Mouse (Mus musculus): ENCODE data around the gene Btf3. TPM values are rescaled to one million over a fixed set of nuclear protein-coding genes. Genes with fewer than 3 reads are reported as not detected.

Btf3 gene
- total RNA-seq (2023): 412 to 433 TPM (median 421 TPM) in 4 replicates

DNA sequence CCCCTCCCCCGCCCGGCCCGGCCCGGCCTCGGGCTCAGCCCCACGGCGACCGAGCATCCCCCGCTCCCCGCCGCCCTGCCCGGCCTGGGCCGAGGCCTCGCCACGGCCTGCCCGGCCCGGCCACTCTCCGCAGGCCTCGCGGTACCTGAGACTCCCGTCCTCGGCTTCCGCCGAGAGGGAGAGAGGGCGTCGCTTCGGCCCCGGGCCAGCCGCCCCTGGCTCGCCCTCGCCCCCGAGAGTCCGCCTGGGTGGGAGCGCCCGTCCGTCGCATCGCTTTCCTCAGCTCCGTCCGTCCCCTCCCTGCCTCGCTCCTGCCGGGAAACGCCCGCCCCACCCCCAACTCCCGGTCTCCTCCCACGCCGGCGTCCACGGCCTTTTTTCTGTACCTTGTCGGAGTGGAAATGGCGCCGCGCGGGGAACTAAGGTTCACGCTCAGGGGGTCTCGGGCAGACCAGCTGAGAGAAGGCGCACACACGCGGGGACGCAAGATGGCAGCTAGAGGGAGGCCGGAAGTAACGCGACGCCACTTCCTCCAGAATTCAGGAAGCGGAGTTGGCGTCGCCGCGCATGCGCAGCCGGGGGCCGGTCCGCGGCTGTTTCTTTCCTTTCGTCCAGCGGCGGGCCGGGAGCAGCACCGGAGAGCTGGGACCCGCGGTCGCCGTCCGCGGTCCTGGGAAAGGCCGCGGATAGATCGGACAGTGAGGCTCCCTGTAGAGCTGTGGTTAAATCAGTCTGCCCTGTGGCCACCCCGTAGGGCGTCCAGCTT is at the start of gene Btf3:
Gene Btf3 (minus strand): TSS at position 527 of the 766 bp plus-strand sequence.

GRCm38 (mm10) chr13:98354090-98354801 is 37.4 kb upstream of the Btf3 start, which contains the start of gene Foxd1:
Foxd1 (plus strand) TSS chr13:98354242.

GRCm38 (mm10) chr13:98279686-98280085 is 37.1 kb downstream of the Btf3 start, which contains the start of gene Gm21976:
Gm21976 (plus strand) TSS chr13:98279887.

GRCm38 (mm10) chr13:98262636-98263457 is 54.0 kb downstream of the Btf3 start, which contains the start of the genes Utp15 and Ankra2:
Utp15 (minus strand) TSS chr13:98263041.
Ankra2 (plus strand) TSS chr13:98263074.

Other genes with a start within 250 kb of the Btf3 start
- not detected in 4 replicates for gene Arhgef28, start 110.6 kb downstream of the Btf3 start, total RNA-seq (2023)
- gene Utp15, start 54.0 kb downstream of the Btf3 start, total RNA-seq (2023): 67.3 to 73.3 TPM (median 71.0 TPM) in 4 replicates
- 29.4 to 37.4 TPM (median 32.5 TPM) in 4 replicates for gene Ankra2, start 53.9 kb downstream of the Btf3 start, total RNA-seq (2023)
- gene Gm21976, start 37.1 kb downstream of the Btf3 start, total RNA-seq (2023): not detected in 4 replicates
- gene Foxd1, start 37.2 kb upstream of the Btf3 start, total RNA-seq (2023): 0.24 to 0.35 TPM in 2 of 4 replicates, not detected in the others
- gene Gm10320, start 175.0 kb upstream of the Btf3 start, total RNA-seq (2023): not detected in 4 replicates

Data from B cell, adult 62 days (primary cell).